Mouse (Mus musculus) ES-E14 (cell line): Measurements from ENCODE around the gene Gdap1l1. TPM values are rescaled to one million over a fixed set of nuclear protein-coding genes. Genes with fewer than 3 reads are reported as not detected.
A peak's percentile ranks its signal among the peaks of the same experiment; 100 is the strongest.

ENCODE experiments used
- DNase-seq: peaks from one replicate; pipeline ENCODE4 v3.0.0-alpha.2; 2013; ENCODE audit warnings: low read depth, low spot score
- H3K27ac ChIP-seq: 2 replicates; pipeline ENCODE4 v1.5.1; 2012; ENCODE audit warnings: low read depth, mild to moderate bottlenecking, low read length, moderate library complexity, mixed read lengths; ENCODE audit not compliant: poor library complexity, insufficient read depth, severe bottlenecking
- H3K36me3 ChIP-seq: 2 replicates; pipeline ENCODE4 v1.6.1; 2012; ENCODE audit warnings: mild to moderate bottlenecking, low read length, moderate library complexity, mixed read lengths; ENCODE audit not compliant: control insufficient read depth, poor library complexity, insufficient read depth, severe bottlenecking
- H3K4me1 ChIP-seq, 2 experiments: fragments of 150-350 bp in 1 of 2; sonication (generic) in 1 of 2; 2 replicates each; pipeline ENCODE4 v1.6.1; 2012; ENCODE audit warnings: low read length in 2 of 2, mild to moderate bottlenecking in 1 of 2, mixed read lengths in 1 of 2; ENCODE audit not compliant: control insufficient read depth in 2 of 2, insufficient read depth in 2 of 2, poor library complexity in 1 of 2
- H3K4me3 ChIP-seq, 2 experiments: fragments of 150-350 bp in 1 of 2; sonication (generic) in 1 of 2; 2 replicates each; pipeline ENCODE4 v1.5.1; 2012; ENCODE audit warnings: low read length in 2 of 2, low read depth in 1 of 2, mild to moderate bottlenecking in 1 of 2, mixed read lengths in 1 of 2; ENCODE audit not compliant: insufficient read depth in 1 of 2, poor library complexity in 1 of 2, severe bottlenecking in 1 of 2
- H3K9ac ChIP-seq: 2 replicates; pipeline ENCODE4 v1.6.1; 2012; ENCODE audit warnings: low read depth, mild to moderate bottlenecking, low read length, mixed read lengths; ENCODE audit not compliant: poor library complexity, insufficient read depth, severe bottlenecking
- H3K9me3 ChIP-seq: fragments of 150-350 bp; sonication (generic); 2 replicates; pipeline ENCODE4 v1.6.1; 2012; ENCODE audit warnings: low read depth, mild to moderate bottlenecking, low read length; ENCODE audit not compliant: control insufficient read depth, insufficient read depth
- CHD2 ChIP-seq: IDR thresholded peaks from 2 replicates; pipeline ENCODE4 v1.6.1; 2014; ENCODE audit warnings: mild to moderate bottlenecking, low read depth, low read length, inconsistent platforms
- HCFC1 ChIP-seq: IDR thresholded peaks from 2 replicates; pipeline ENCODE4 v1.6.1; 2012; ENCODE audit warnings: low read length, inconsistent platforms, borderline replicate concordance; ENCODE audit not compliant: insufficient read depth
- MAFK ChIP-seq: IDR thresholded peaks from 2 replicates; pipeline ENCODE4 v1.6.1; 2014; ENCODE audit warnings: mild to moderate bottlenecking, low read depth, low read length, inconsistent platforms; ENCODE audit not compliant: insufficient read depth
- ZC3H11A ChIP-seq: IDR thresholded peaks from 2 replicates; pipeline ENCODE4 v1.6.1; 2012; ENCODE audit warnings: low read depth, mild to moderate bottlenecking, inconsistent platforms, low read length, borderline replicate concordance
- ZNF384 ChIP-seq: IDR thresholded peaks from 2 replicates; pipeline ENCODE4 v1.6.1; 2012; ENCODE audit warnings: low read depth, low read length, inconsistent platforms
- in situ Hi-C, 2 experiments: fragments of 600-800 bp; cut with MboI; formaldehyde crosslinking; loops; one replicate each; pipeline ENCODE4 v1.15.1; 2025; ENCODE audit warnings: low sequenced_read_pairs in 2 of 2, inconsistent platforms in 1 of 2; ENCODE audit not compliant: unreplicated experiment in 2 of 2
- total RNA-seq: library from RNA; depleted of rRNA; stranded (reverse); fragments of 300-350 nt; gene quantifications from 2 replicates; pipeline ENCODE4 v1.2.3, GENCODE M21; 2012

The Gdap1l1 gene
- total RNA-seq, 1 experiment = 1.1 TPM

- H3K9me3 ChIP-seq = no peaks in the 10 kb centered on the region
Measured at GRCm38 (mm10) chr2:163487360-163487759, 49.1 kb downstream of the Gdap1l1 start.

GRCm38 (mm10) chr2:163489725-163490291 lies 51.5 kb downstream of the Gdap1l1 start:
- TF ChIP-seq ZC3H11A (no peak), MAFK (no peak), HCFC1 (no peak), ZNF384 (no peak), CHD2 (no peak)
- Histone ChIP-seq H3K9ac (no peak overlapping the region), H3K27ac (no peak overlapping the region), H3K36me3 (no peaks in the 10 kb centered on the region), H3K9me3 (no peaks in the 10 kb centered on the region), H3K4me3 (no peak overlapping the region), H3K4me1 (peaks cover 11 to 12% of the 10 kb centered on the region in 2 experiments)
- in situ Hi-C loops = no loop called here
- no peak for DNase-seq

More at GRCm38 (mm10) chr2:163487360-163487759, 49.1 kb downstream of the Gdap1l1 start:
- Histone ChIP-seq H3K36me3 (no peaks in the 10 kb centered on the region), H3K27ac (no peak overlapping the region), H3K9ac (no peak overlapping the region), H3K4me1 (peaks cover 0 to under 1% of the 10 kb centered on the region in 2 experiments; a peak in 1 of 4 replicates), H3K4me3 (no peak overlapping the region)
- in situ Hi-C loops = no loop called here
- TF ChIP-seq ZC3H11A (no peak), CHD2 (no peak), HCFC1 (no peak), ZNF384 (no peak), MAFK (no peak)
- no peak for DNase-seq

GRCm38 (mm10) chr2:163490656-163491055 lies 52.4 kb downstream of the Gdap1l1 start:
- Histone ChIP-seq H3K9ac (no peak overlapping the region), H3K36me3 (no peaks in the 10 kb centered on the region), H3K27ac (no peak overlapping the region), H3K9me3 (no peaks in the 10 kb centered on the region), H3K4me1 (peaks cover 12 to 14% of the 10 kb centered on the region in 2 experiments), H3K4me3 (no peak overlapping the region)
- DNase-seq = no peak
- in situ Hi-C loops = no loop called here
- TF ChIP-seq MAFK = no peak
- TF ChIP-seq ZNF384 = no peak
- no peak for TF ChIP-seq ZC3H11A

- TF ChIP-seq ZNF384 (no peak), CHD2 (no peak), HCFC1 (no peak), ZC3H11A (no peak), MAFK (no peak)
- H3K9me3 ChIP-seq = no peaks in the 10 kb centered on the region
- H3K9ac ChIP-seq = no peak overlapping the region
- peaks cover 12 to 14% of the 10 kb centered on the region in 2 experiments for H3K4me1 ChIP-seq
- DNase-seq = no peak
- in situ Hi-C loops = no loop called here
- H3K4me3 ChIP-seq = no peak overlapping the region
- no peaks in the 10 kb centered on the region for H3K36me3 ChIP-seq
- H3K27ac ChIP-seq = no peak overlapping the region
Measured at GRCm38 (mm10) chr2:163491351-163491750, 53.1 kb downstream of the Gdap1l1 start.

- H3K27ac ChIP-seq = peak within 1 kb of the TSS; percentile 20
- peaks cover 12 to 14% of the 10 kb centered on the region in 2 experiments for H3K4me1 ChIP-seq
- in situ Hi-C loops = no loop called here
- H3K36me3 ChIP-seq = no peaks in the 10 kb centered on the region
- H3K4me3 ChIP-seq = no peak within 1 kb of the TSS
- no peak within 1 kb of the TSS for H3K9ac ChIP-seq
- no peak for DNase-seq
- no peak for TF ChIP-seq ZNF384
- no peak for TF ChIP-seq MAFK
- TF ChIP-seq ZC3H11A = no peak
- TF ChIP-seq CHD2 = no peak
- TF ChIP-seq HCFC1 = no peak
- H3K9me3 ChIP-seq = no peaks in the 10 kb centered on the region
Measured at GRCm38 (mm10) chr2:163492018-163492417, 53.7 kb downstream of the Gdap1l1 start, which contains the start of gene R3hdml. R3hdml (plus strand) TSS chr2:163492318.
